Mouse (Mus musculus) limb, embryonic 14.5 days (tissue): ENCODE results near the gene 9430097D07Rik. TPM values are rescaled to one million over a fixed set of nuclear protein-coding genes. Genes with fewer than 3 reads are reported as not detected.

Experiments
- ATAC-seq: fragments of 200-750 bp; cut with Nextera tagmentation; 2 replicates; pipeline ENCODE4 v1.8.0; 2017; ENCODE audit warnings: low read depth, moderate number of reproducible peaks, moderate TSS enrichment; ENCODE audit not compliant: low FRiP score
- DNase-seq: peaks from one replicate; pipeline ENCODE4 v3.0.0-alpha.2; 2015; ENCODE audit warnings: low spot score
- H3K27ac ChIP-seq: fragments of 300-500 bp; sonication (generic); replicated peaks from 2 replicates; pipeline ENCODE4 v1.5.1; 2014; ENCODE audit warnings: low read depth, mild to moderate bottlenecking, low read length, moderate library complexity, mixed read lengths
- H3K27me3 ChIP-seq: fragments of 300-500 bp; sonication (generic); 2 replicates; pipeline ENCODE4 v1.6.1; 2014; ENCODE audit warnings: low read length, mixed read lengths; ENCODE audit not compliant: control insufficient read depth, insufficient read depth
- H3K36me3 ChIP-seq: fragments of 300-500 bp; sonication (generic); 2 replicates; pipeline ENCODE4 v1.6.1; 2014; ENCODE audit warnings: mild to moderate bottlenecking, low read length, moderate library complexity, mixed read lengths; ENCODE audit not compliant: control insufficient read depth, insufficient read depth
- H3K4me1 ChIP-seq: fragments of 300-500 bp; sonication (generic); 2 replicates; pipeline ENCODE4 v1.6.1; 2014; ENCODE audit warnings: antibody characterized with exemption, low read length, mixed read lengths; ENCODE audit not compliant: control insufficient read depth, insufficient read depth
- H3K4me2 ChIP-seq: fragments of 300-500 bp; sonication (generic); replicated peaks from 2 replicates; pipeline ENCODE4 v1.6.1; 2014; ENCODE audit warnings: low read depth, mild to moderate bottlenecking, low read length, moderate library complexity; ENCODE audit not compliant: severe bottlenecking
- H3K4me3 ChIP-seq: fragments of 300-500 bp; sonication (generic); replicated peaks from 2 replicates; pipeline ENCODE4 v1.5.1; 2014; ENCODE audit warnings: low read length
- H3K9ac ChIP-seq: fragments of 300-500 bp; sonication (generic); 2 replicates; pipeline ENCODE4 v1.6.1; 2014; ENCODE audit warnings: mild to moderate bottlenecking, low read depth, low read length, moderate library complexity; ENCODE audit not compliant: severe bottlenecking
- H3K9me3 ChIP-seq: fragments of 300-500 bp; sonication (generic); 2 replicates; pipeline ENCODE4 v1.6.1; 2016; ENCODE audit warnings: low read length; ENCODE audit not compliant: control insufficient read depth
- POLR2A ChIP-seq: fragments of 200-500 bp; IDR thresholded peaks from 2 replicates; pipeline ENCODE4 v1.8.0; 2012; ENCODE audit warnings: inconsistent platforms, mild to moderate bottlenecking, moderate library complexity, borderline replicate concordance; ENCODE audit not compliant: insufficient read depth, insufficient read length; ENCODE audit errors: extremely low read depth
- WGBS: fragments of 180-500 bp; shearing (Covaris S2); extraction: QIAGEN DNeasy Blood & Tissue Kit; methylation state at CpG from one replicate; pipeline ENCODE4 v1.1.7; 2014; 5-methylcytosine and 5-hydroxymethylcytosine counted together
- polyA plus RNA-seq, 2 experiments: library from polyadenylated mRNA; depleted of rRNA in 1 of 2; stranded (reverse) in 1 of 2; unstranded in 1 of 2; fragments of >200 nt; fragmentation: Nextera tagmentation in 1 of 2; extraction: Ambion mirVana in 1 of 2; gene quantifications; 2 replicates each; pipeline versions ENCODE4 v1.2.1 to v1.2.3; 2012 to 2014

9430097D07Rik gene
- polyA plus RNA-seq, 2 experiments = 0.09 to 0.17 TPM

- H3K9ac ChIP-seq = no peak overlapping the region
- no peak for TF ChIP-seq POLR2A
- H3K4me3 ChIP-seq = no peak overlapping the region
- no peaks in the 10 kb centered on the region for H3K27me3 ChIP-seq
- peaks cover 9% of the 10 kb centered on the region; the same call in 1 of the 2 replicates for H3K4me1 ChIP-seq
- 88% methylated on average over 7 of the region's 7 CpGs for WGBS
- 0 out of 2 replicates have a peak overlapping the region, but pooled peaks have one; percentile 26 for H3K27ac ChIP-seq
- no peak for DNase-seq
- peaks cover 21% of the 10 kb centered on the region for H3K36me3 ChIP-seq
- no peaks in the 10 kb centered on the region for H3K9me3 ChIP-seq
- no peak for ATAC-seq
- H3K4me2 ChIP-seq = no peak overlapping the region
Measured at GRCm38 (mm10) chr2:32556019-32556418, 19.5 kb downstream of the 9430097D07Rik start.

GRCm38 (mm10) chr2:32555484-32555883, 20.0 kb downstream of the 9430097D07Rik start:
- Histone ChIP-seq H3K9ac (no peak overlapping the region), H3K36me3 (peaks cover 19% of the 10 kb centered on the region), H3K4me2 (no peak overlapping the region), H3K27ac (0 out of 2 replicates have a peak overlapping the region, but pooled peaks have one; percentile 26), H3K4me1 (peaks cover 9% of the 10 kb centered on the region; the same call in 1 of the 2 replicates), H3K27me3 (no peaks in the 10 kb centered on the region), H3K9me3 (no peaks in the 10 kb centered on the region), H3K4me3 (no peak overlapping the region)
- 60% methylated on average over 4 of the region's 4 CpGs for WGBS
- DNase-seq = peak; percentile 22
- ATAC-seq = 0 out of 2 replicates have a peak, but pooled peaks have one; percentile 34
- no peak for TF ChIP-seq POLR2A

DNA sequence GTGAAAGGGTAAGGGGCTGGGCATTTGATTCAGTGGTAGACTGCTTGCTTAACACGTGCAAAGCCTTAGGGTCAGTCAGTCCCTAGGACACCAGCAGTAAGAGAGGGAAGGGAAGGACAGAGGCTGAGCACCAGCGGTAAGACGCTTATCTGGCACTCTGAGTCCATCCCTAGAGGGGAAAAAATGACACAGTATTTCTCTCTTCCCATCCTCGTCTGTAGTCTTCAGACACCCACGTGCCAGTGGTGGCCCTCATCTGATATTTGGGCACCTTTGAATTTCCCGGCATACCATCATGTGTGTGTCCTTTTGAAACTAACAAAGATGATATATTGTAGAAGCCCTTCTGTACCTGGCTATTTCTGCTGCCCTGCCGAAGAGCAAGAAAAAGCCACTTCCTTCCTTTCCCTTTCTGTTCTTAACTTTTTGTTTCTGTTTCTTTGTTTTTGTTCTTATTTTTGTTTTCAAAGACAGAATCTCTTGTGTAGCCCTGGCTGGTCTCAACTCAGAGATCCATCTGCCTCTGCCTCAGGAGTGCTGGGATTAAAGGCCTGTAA, 21.8 kb downstream of the 9430097D07Rik start:
- peaks cover 25% of the 10 kb centered on the region for H3K4me1 ChIP-seq
- H3K9me3 ChIP-seq = no peaks in the 10 kb centered on the region
- H3K9ac ChIP-seq = no peak overlapping the region
- no peak for TF ChIP-seq POLR2A
- H3K4me2 ChIP-seq = no peak overlapping the region
- no peaks in the 10 kb centered on the region for H3K27me3 ChIP-seq
- DNase-seq (no peak), ATAC-seq (no peak)
- no peak overlapping the region for H3K4me3 ChIP-seq
- 77% methylated on average over 7 of the region's 7 CpGs for WGBS
- H3K36me3 ChIP-seq = peaks cover 4% of the 10 kb centered on the region
- H3K27ac ChIP-seq = no peak overlapping the region

DNA sequence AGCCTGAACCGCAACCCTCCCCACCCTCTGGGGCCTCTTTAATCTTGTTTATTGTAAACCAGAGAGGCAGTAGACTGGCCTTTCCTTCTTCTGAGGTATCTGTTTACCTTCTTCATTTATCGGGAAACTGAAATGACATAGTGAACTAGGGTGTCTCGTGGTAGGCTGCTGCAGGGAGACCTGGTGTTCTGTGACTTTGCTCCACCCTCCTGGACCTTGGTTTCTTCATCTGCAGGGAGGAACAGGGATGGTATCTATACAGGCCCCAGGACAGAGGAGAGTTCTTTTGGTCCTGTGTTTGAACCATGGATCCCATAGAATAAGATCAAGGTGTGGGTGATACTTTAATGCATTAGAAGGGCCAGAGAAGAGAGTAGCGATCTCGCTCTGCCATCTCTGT, 24.2 kb downstream of the 9430097D07Rik start:
- H3K36me3 ChIP-seq = no peaks in the 10 kb centered on the region; the same call in none of the 2 replicates
- peaks cover 25% of the 10 kb centered on the region for H3K4me1 ChIP-seq
- ATAC-seq = no peak
- no peak overlapping the region for H3K4me3 ChIP-seq
- WGBS = 71% methylated on average over 5 of the region's 5 CpGs
- no peaks in the 10 kb centered on the region for H3K9me3 ChIP-seq
- TF ChIP-seq POLR2A = no peak
- no peak for DNase-seq
- no peak overlapping the region for H3K9ac ChIP-seq
- H3K4me2 ChIP-seq = no peak overlapping the region
- H3K27ac ChIP-seq = no peak overlapping the region
- H3K27me3 ChIP-seq = no peaks in the 10 kb centered on the region

DNA sequence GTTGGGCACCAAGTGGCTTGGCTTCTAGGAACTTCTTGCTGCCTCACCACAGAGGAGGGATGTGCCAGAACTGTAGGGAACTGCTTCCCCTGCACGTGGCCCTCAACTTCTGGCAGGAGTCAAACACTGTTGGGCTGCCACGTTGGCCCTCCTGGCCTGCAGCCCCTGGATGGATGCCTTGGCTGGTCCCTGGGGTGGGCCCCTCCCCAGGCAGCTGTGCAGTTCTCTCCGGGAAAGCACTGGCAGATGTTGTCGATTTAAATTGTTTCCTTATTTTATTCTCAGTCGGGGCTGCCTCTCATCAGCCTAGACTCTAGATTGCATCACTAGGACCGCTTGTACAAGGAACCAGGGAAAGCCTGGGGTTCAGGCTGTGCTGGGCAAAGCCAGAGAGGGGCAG, 25.7 kb downstream of the 9430097D07Rik start:
- Histone ChIP-seq H3K4me2 (0 out of 2 replicates have a peak overlapping the region, but pooled peaks have one; percentile 0), H3K27me3 (no peaks in the 10 kb centered on the region), H3K4me3 (no peak overlapping the region), H3K9me3 (no peaks in the 10 kb centered on the region), H3K27ac (peak overlapping the region; percentile 67), H3K4me1 (peaks cover 19% of the 10 kb centered on the region), H3K36me3 (no peaks in the 10 kb centered on the region; the same call in 1 of the 2 replicates), H3K9ac (peak overlapping the region; percentile 45)
- WGBS = 23% methylated on average over 6 of the region's 6 CpGs
- ATAC-seq (peak; percentile 78), DNase-seq (peak; percentile 76)
- no peak for TF ChIP-seq POLR2A

DNA sequence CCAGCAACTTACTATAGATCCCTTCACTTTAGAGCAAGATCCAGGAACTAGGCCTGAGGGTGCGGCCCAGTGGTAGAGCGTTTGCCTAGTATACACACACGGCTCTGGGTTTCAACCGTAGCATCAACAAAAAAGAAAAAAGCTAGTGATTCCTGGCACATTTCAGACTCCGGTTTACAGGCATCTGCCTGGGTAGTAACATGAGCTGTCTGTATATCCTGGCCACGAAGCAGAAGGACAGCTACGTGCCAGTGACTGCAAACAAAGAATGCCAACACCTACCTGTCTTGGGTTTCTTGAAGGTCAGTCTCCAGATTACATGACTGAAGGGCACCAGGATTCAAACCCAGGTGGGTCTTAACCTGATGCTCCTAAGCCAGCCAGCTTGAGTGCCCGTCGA, 26.3 kb downstream of the 9430097D07Rik start:
- WGBS = 58% methylated on average over 9 of the region's 9 CpGs
- no peaks in the 10 kb centered on the region for H3K9me3 ChIP-seq
- no peak overlapping the region for H3K9ac ChIP-seq
- peaks cover 19% of the 10 kb centered on the region for H3K4me1 ChIP-seq
- H3K36me3 ChIP-seq = no peaks in the 10 kb centered on the region; the same call in 1 of the 2 replicates
- ATAC-seq = no peak
- no peaks in the 10 kb centered on the region for H3K27me3 ChIP-seq
- no peak for TF ChIP-seq POLR2A
- peak; percentile 33 for DNase-seq
- peak overlapping the region; percentile 67 for H3K27ac ChIP-seq
- no peak overlapping the region for H3K4me3 ChIP-seq
- H3K4me2 ChIP-seq = no peak overlapping the region
